Mouse (Mus musculus): ENCODE results near the gene Ssr2. TPM values are rescaled to one million over a fixed set of nuclear protein-coding genes. Genes with fewer than 3 reads are reported as not detected.

Ssr2 gene
- 298 and 364 TPM in 2 replicates for polyA plus RNA-seq (2012)

DNA sequence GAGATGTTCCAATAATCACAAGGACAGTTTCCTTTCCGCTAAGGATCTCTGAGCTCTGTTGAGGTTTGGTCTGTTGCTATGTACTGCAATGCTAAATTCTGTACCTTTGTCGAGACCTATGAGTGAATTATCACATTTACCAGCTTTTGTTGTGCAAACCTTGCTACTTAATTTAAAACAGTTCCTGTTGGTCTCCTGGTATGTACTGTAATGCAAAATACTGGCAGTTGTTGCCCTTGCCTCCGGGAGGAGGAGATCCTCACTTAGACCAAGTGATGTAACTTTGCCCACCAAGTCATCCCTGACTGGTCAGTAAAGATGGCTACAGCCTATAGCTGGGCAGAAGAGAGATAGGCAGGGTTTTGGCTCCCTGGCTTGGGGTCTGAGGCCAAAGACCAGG, at the start of gene Ssr2:
Gene Ssr2, plus strand, starts transcription at position 337 of the 400 bp plus-strand sequence.

GRCm38 (mm10) chr3:88532299-88532674, 43.4 kb upstream of the Ssr2 start, which contains the start of gene Mex3a:
TSS of gene Mex3a (plus strand) at chr3:88532395.

DNA sequence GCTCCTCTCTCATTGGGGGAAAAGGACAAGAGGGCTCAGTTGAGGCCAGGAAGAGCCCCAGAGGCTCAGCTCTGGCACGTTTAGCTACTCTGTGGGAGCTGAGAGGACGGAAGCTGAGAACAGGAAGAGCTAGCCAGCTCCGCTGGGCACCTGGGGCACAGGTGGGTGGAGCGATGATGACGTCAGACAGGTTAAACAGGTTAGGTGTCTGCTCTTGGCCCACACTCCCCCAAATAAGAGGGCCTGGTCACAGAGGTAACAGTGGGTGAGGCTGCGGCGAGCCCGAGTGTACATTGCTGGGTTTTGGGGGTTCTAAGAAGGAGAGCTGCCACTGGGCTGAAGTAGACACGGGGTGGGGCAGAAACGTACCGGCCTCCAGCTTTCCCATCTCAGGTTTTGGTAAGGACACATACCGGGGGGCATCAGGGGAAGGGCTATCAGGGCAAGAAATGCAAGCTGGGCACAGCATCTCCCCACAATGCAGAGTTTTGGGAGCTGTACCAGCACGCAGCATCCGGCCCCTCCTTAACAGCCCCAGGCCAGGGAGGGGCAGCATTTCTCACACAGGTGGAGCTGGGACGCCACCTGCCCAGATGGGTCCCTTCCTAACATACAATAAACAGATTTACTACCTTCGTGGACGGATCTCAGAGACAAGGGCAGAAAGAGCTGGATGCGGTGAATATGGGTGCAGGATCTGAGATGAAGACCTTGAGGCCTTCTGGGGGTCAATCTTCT, 27.3 kb upstream of the Ssr2 start, which contains the start of gene Rab25:
Gene Rab25, minus strand, starts transcription at position 121 of the 738 bp plus-strand sequence.

GRCm38 (mm10) chr3:88552676-88553524, 22.8 kb upstream of the Ssr2 start, which contains the start of gene Lamtor2:
TSS of gene Lamtor2 (minus strand) at chr3:88553074.

GRCm38 (mm10) chr3:88553525-88553879, 22.2 kb upstream of the Ssr2 start, which contains the start of gene Ubqln4:
TSS of gene Ubqln4 (plus strand) at chr3:88553758.

GRCm38 (mm10) chr3:88605666-88606065, 30.0 kb downstream of the Ssr2 start, which contains the start of gene Arhgef2:
TSS of gene Arhgef2 (plus strand) at chr3:88605966.

Other genes with a start within 250 kb of the Ssr2 start
- gene Tmem79, start 239.7 kb upstream of the Ssr2 start, polyA plus RNA-seq (2012), result 1.8 and 1.9 TPM in 2 replicates
- gene Smg5, start 239.6 kb upstream of the Ssr2 start, polyA plus RNA-seq (2012), result 78.6 and 97.0 TPM in 2 replicates
- gene Paqr6, start 211.3 kb upstream of the Ssr2 start, polyA plus RNA-seq (2012), result 0.06 TPM in 1 of 2 replicates, not detected in the other
- not detected in 2 replicates for gene Bglap3, start 203.1 kb upstream of the Ssr2 start, polyA plus RNA-seq (2012)
- gene Bglap2, start 197.2 kb upstream of the Ssr2 start, polyA plus RNA-seq (2012), result not detected in 2 replicates
- not detected in 2 replicates for gene Bglap, start 191.4 kb upstream of the Ssr2 start, polyA plus RNA-seq (2012)
- 203 and 221 TPM in 2 replicates for gene Pmf1, start 165.5 kb upstream of the Ssr2 start, polyA plus RNA-seq (2012)
- gene Slc25a44, start 150.7 kb upstream of the Ssr2 start, polyA plus RNA-seq (2012), result 8.2 and 8.3 TPM in 2 replicates
- 60.3 and 109 TPM in 2 replicates for gene Sema4a, start 114.7 kb upstream of the Ssr2 start, polyA plus RNA-seq (2012)
- 80.9 and 128 TPM in 2 replicates for gene Lmna, start 65.9 kb upstream of the Ssr2 start, polyA plus RNA-seq (2012)
- gene Mex3a, start 43.5 kb upstream of the Ssr2 start, polyA plus RNA-seq (2012), result 8.8 and 16.2 TPM in 2 replicates
- 0.24 and 0.69 TPM in 2 replicates for gene Rab25, start 27.6 kb upstream of the Ssr2 start, polyA plus RNA-seq (2012)
- gene Lamtor2, start 22.8 kb upstream of the Ssr2 start, polyA plus RNA-seq (2012), result 121 and 149 TPM in 2 replicates
- 74.0 and 78.9 TPM in 2 replicates for gene Ubqln4, start 22.1 kb upstream of the Ssr2 start, polyA plus RNA-seq (2012)
- 425 and 439 TPM in 2 replicates for gene Arhgef2, start 30.1 kb downstream of the Ssr2 start, polyA plus RNA-seq (2012)
- gene Rxfp4, start 77.3 kb downstream of the Ssr2 start, polyA plus RNA-seq (2012), result not detected in 2 replicates
- 14.9 and 17.2 TPM in 2 replicates for gene Khdc4, start 109.9 kb downstream of the Ssr2 start, polyA plus RNA-seq (2012)
- 13.4 and 15.4 TPM in 2 replicates for gene Rit1, start 141.0 kb downstream of the Ssr2 start, polyA plus RNA-seq (2012)
- 0.49 and 0.78 TPM in 2 replicates for gene Syt11, start 199.3 kb downstream of the Ssr2 start, polyA plus RNA-seq (2012)

Data from megakaryocyte-erythroid progenitor cell, adult 5 weeks (primary cell).